Mouse (Mus musculus) olfactory bulb, adult 2 months (tissue): ENCODE measurements around the gene Adam22. TPM values are rescaled to one million over a fixed set of nuclear protein-coding genes. Genes with fewer than 3 reads are reported as not detected.

Source experiments
- H3K27ac ChIP-seq: fragments of 200-500 bp; 2 replicates; pipeline ENCODE4 v1.5.1; 2012; ENCODE audit warnings: low read depth, low read length; ENCODE audit not compliant: insufficient read depth
- H3K4me1 ChIP-seq: fragments of 200-500 bp; 2 replicates; pipeline ENCODE4 v1.6.1; 2012; ENCODE audit warnings: low read length; ENCODE audit not compliant: control insufficient read depth, insufficient read depth
- H3K4me3 ChIP-seq: fragments of 200-500 bp; 2 replicates; pipeline ENCODE4 v1.5.1; 2012; ENCODE audit warnings: mild to moderate bottlenecking, low read depth, low read length, moderate library complexity; ENCODE audit not compliant: insufficient read depth
- CTCF ChIP-seq: fragments of 200-500 bp; IDR thresholded peaks from 2 replicates; pipeline ENCODE4 v1.5.1; 2012; ENCODE audit warnings: low read depth, mild to moderate bottlenecking, low read length, moderate library complexity; ENCODE audit not compliant: insufficient read depth
- POLR2A ChIP-seq: fragments of 200-500 bp; IDR thresholded peaks from 2 replicates; pipeline ENCODE4 v1.6.1; 2012; ENCODE audit warnings: mild to moderate bottlenecking, low read depth, low read length, moderate library complexity; ENCODE audit not compliant: insufficient read depth
- WGBS: fragments of 180-500 bp; shearing (Covaris S2); methylation state at CpG from one replicate; pipeline ENCODE4 v1.1.7; 2018; 5-methylcytosine and 5-hydroxymethylcytosine counted together
- polyA plus RNA-seq: library from polyadenylated mRNA; stranded (reverse); fragments of >200 nt; gene quantifications from 2 replicates; pipeline ENCODE4 v1.2.4, GENCODE M21; 2012; ENCODE audit warnings: low replicate concordance; ENCODE audit not compliant: missing spikeins, insufficient read depth, insufficient read length

The Adam22 gene
- polyA plus RNA-seq, 1 experiment: 66.8 TPM

DNA sequence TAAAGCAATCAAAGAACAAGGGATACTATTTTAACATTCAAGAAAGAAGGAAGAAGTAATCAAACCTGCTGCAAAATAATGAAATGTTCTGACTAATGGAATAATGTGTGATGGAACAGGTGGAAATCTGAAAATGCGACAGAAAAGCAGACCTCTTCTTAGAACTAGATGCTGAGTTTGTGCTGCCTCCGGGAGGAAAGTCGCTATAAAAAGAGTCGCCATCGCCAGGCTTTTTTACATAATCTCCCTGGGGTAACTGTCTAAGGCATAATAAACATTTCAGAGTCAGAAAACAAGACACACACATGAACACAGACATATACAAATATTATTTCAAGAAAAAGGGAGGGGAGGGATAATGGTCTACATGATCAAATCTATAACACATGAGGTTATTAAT, 273.0 kb downstream of the Adam22 start:
- 77% methylated on average over 5 of the region's 5 CpGs for WGBS
- TF ChIP-seq POLR2A (no peak), CTCF (no peak)
- Histone ChIP-seq H3K4me3 (no peak overlapping the region), H3K4me1 (no peaks in the 10 kb centered on the region), H3K27ac (no peak overlapping the region)

DNA sequence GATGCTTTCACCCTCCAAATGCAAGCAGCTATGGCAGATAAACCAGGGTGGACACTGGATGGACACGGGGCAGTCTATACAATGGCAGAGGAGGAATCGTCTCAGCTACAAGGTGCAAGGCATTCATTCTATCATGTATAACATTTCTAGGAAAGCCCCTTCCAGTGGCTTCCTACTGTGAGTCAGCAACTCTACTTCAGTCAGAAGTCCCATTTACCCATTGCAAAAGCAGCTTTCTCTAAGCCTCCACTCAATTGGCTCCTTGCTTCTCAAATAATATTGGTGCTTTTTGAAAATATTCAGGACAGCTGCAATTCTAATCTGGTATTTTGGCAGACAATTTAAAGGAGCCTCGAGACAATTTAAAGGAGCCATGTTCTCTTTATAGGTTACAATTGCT, 279.8 kb downstream of the Adam22 start:
- TF ChIP-seq POLR2A: no peak
- no peak for TF ChIP-seq CTCF
- 71% methylated on average over 3 of the region's 3 CpGs for WGBS
- H3K4me3 ChIP-seq: no peak overlapping the region
- no peak overlapping the region for H3K27ac ChIP-seq
- no peaks in the 10 kb centered on the region for H3K4me1 ChIP-seq

DNA sequence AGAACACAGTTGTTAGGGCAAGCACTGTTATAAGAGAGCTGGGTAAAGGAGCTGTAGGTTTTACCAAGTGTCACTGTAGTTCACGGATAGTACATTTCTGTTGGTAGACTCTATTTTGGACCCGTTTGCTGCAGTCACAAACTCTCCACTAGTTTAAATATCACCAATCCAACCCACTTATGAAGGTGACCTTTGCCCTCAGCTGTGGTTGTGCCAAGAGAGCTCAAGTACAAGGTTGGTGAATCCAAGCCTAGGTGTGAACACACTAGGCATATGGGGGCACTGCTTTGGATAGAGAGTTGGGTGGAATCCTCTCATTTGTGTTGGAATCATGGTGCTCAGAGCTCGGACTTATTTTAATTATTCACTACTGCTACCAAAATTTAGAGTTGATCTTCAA, 282.3 kb downstream of the Adam22 start:
- no peak for TF ChIP-seq POLR2A
- no peak for TF ChIP-seq CTCF
- H3K4me1 ChIP-seq: no peaks in the 10 kb centered on the region
- H3K27ac ChIP-seq: no peak overlapping the region
- H3K4me3 ChIP-seq: no peak overlapping the region
- 93% methylated on average over 3 of the region's 3 CpGs for WGBS

DNA sequence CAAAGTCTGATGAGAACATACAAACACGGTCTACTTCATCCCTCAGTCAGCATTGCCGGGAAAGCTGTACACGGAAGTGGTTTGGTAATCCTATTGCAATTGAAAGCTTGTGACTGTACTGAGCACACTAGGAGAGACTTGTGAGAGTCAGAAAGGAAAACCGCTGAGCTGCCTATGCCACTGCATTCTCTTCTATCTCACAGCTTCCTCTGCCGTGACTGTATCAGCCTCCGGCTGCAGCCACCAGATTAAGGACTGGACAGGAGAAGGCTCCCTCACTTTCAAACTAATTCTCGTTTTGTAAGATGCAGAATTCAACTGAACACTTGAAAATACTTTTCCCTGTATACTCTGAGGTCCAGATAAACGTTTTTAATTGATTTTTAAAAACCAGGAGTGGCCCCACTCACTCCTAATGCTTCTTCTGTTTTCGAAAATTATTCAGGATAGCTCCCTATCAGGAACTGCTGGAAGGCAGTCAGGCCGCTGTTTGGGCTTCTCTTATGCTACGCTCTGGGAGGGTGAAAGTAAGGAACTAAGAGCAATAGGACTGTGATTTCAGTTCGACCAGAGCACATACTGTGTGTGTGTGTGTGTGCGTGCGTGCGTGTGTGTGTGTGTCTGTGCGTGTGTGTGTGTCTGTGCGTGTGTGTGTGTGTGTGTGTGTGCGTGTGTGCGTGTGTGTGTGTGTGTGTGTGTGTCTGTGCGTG, 285.0 kb downstream of the Adam22 start:
- H3K4me3 ChIP-seq: no peak overlapping the region
- TF ChIP-seq POLR2A (no peak), CTCF (no peak)
- no peaks in the 10 kb centered on the region for H3K4me1 ChIP-seq
- H3K27ac ChIP-seq: no peak overlapping the region
- WGBS: 79% methylated on average over 20 of the region's 20 CpGs

DNA sequence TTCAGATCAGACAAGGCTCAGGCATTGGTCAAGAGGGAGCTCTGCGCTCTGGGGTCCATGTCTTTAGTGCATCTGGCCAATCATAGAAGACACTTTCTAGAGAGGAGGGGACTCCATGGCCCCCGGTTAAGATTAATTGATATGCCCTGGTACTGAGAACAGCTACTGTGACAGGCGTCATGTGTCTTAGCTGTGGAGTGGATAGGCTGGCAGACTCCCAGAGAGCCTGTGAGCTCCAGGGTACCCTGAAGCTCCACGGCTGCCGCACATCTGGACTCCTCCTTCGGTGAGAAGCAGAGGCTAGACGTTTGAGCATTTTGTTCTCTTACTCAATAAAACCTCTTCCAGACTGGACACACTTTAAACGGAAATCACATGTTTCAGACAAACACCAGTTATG, 290.5 kb downstream of the Adam22 start:
- Histone ChIP-seq H3K4me1 (no peaks in the 10 kb centered on the region), H3K27ac (no peak overlapping the region), H3K4me3 (no peak overlapping the region)
- TF ChIP-seq CTCF: no peak
- no peak for TF ChIP-seq POLR2A
- WGBS: 90% methylated on average over 8 of the region's 8 CpGs

DNA sequence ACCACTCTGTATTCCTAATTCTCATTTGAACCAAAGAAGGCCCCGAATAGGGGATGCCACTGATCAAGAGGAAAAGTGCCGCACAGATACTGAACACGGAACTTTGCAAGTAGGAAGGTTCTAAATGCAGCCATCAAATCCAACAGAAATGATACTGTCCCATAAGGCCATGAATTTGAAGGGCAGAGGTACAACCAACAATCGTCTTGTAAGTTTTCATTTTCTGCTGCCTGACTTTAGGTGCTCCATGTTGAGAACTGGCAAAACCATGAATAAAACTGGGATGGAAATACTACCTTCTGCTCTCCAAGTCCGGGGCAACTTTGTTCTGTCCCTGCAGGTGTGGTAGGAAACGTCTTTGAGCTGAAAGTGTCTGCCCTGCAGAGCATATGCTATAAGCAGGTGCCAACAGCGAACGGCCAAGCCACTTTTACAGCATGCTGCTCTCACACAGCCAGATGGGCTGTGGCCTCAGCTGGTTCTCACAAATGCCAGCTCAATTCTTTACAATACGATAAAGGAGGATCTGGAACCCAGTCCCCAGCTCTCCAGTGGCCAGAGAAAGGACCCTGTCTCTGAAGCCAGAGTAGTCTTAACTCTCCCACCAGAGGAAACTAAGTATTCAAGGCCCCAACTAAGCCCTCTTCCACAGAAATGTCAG, 293.9 kb downstream of the Adam22 start:
- 84% methylated on average over 9 of the region's 9 CpGs for WGBS
- Histone ChIP-seq H3K4me3 (no peak overlapping the region), H3K27ac (no peak overlapping the region), H3K4me1 (no peaks in the 10 kb centered on the region)
- TF ChIP-seq POLR2A (no peak), CTCF (no peak)

DNA sequence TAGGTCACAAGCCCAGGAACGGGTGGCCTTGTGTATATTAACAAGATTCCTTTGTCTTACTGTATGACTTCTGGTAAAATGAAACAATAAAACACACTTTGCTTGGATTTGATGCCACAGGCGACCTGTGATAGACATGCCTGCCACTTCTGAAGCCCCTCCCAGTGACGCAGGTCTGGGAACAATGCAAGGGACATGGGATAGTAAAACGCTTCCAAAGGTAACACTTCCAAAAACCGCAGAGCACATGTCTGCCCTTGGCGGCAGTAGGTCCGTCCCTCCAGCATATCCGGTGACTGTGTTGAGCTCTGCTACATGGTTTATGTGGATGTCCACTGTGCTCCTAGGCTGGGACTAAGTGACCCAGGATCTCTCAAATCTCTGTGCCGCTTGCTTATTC, 294.6 kb downstream of the Adam22 start:
- no peak for TF ChIP-seq CTCF
- H3K27ac ChIP-seq: no peak overlapping the region
- WGBS: 94% methylated on average over 9 of the region's 9 CpGs
- no peaks in the 10 kb centered on the region for H3K4me1 ChIP-seq
- H3K4me3 ChIP-seq: no peak overlapping the region

DNA sequence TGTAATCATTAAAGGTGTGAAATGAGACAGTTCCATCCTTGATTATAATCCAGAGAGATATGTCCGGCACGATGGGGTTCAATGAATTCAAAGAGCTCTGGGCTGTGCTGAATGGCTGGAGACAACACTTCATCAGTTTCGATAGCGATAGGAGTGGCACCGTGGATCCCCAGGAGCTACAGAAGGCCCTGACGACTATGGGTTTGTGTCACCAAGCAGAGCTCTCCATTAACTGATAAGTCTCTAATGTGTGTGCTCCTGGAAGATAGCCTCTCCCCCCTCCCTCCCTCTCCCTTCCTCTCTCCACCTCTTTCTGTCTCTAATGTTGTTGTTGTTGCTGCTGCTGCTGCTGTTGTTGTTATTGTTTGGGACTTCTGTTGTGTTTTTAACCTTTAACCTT, 304.8 kb downstream of the Adam22 start:
- Histone ChIP-seq H3K4me3 (no peak overlapping the region), H3K4me1 (no peaks in the 10 kb centered on the region), H3K27ac (no peak overlapping the region)
- WGBS: 81% methylated on average over 6 of the region's 6 CpGs
- TF ChIP-seq POLR2A (no peak), CTCF (no peak)

DNA sequence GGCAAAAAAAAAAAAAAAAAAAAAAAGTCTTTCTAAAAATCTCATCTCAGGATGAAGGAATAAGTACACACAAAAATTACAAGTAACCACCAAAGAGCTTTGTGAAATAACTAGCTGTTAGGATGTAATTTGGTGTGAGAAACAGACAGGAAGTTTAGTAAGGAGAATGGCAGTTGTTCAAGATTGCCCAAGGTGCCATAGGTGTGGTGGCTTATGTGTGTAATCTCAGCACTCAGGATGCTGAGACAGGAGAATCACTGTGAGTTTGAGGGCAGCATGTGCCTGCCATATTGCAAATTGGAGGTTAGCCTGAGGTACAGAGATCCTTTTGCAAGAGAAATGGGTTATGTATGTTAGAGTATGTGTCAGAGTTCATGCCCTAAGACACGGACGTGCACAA, 305.5 kb downstream of the Adam22 start:
- Histone ChIP-seq H3K4me3 (no peak overlapping the region), H3K27ac (no peak overlapping the region), H3K4me1 (peaks cover 2% of the 10 kb centered on the region; the same call in 1 of the 2 replicates)
- WGBS: 95% methylated on average over 2 of the region's 2 CpGs
- TF ChIP-seq POLR2A: no peak
- TF ChIP-seq CTCF: no peak
